Mouse (Mus musculus) cerebellum, adult 2 months (tissue): ENCODE measurements around the gene Mapkbp1.

Experiments
- CTCF ChIP-seq: fragments of 200-500 bp; IDR thresholded peaks from 2 replicates; pipeline ENCODE4 v1.5.1; 2011; ENCODE audit warnings: low read depth, mild to moderate bottlenecking, control low read depth, low read length, moderate library complexity, borderline replicate concordance; ENCODE audit not compliant: insufficient read depth
- POLR2A ChIP-seq: fragments of 200-500 bp; IDR thresholded peaks from 2 replicates; pipeline ENCODE4 v1.6.1; 2011; ENCODE audit warnings: low read length, control low read depth, borderline replicate concordance; ENCODE audit not compliant: insufficient read depth

DNA sequence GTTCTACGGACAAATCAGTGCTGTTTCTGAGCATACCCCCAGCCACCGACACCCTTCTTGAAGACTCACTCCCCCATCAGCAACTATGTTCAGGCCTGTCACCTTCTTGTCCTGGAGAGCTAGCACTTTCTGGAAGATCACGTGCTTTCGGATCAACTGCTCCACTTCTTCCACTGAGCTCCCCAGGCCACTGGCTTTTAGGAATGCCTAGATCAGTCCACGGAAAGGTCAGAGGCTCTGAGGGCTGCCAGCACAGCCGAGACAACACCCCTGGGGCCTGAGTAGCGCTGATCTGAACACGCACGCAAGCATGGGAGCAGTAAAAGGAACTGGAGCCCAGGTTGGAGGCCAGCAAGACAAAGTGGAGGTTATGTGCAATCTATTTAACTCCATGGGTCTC is 88.2 kb downstream of the Mapkbp1 start:
- TF ChIP-seq CTCF (no peak), POLR2A (no peak)
